Mouse (Mus musculus) erythroblast, embryonic 14.5 days (primary cell): Measurements from ENCODE around the gene Dennd1a. TPM values are rescaled to one million over a fixed set of nuclear protein-coding genes. Genes with fewer than 3 reads are reported as not detected.

Source experiments
- H3K27me3 ChIP-seq: 2 replicates; pipeline ENCODE4 v1.6.1; 2012; ENCODE audit warnings: inconsistent platforms; ENCODE audit not compliant: control insufficient read depth
- H3K36me3 ChIP-seq: 2 replicates; pipeline ENCODE4 v1.6.1; 2012; ENCODE audit warnings: mild to moderate bottlenecking, inconsistent platforms; ENCODE audit not compliant: control insufficient read depth
- H3K4me1 ChIP-seq: 2 replicates; pipeline ENCODE4 v1.6.1; 2012; ENCODE audit warnings: inconsistent platforms; ENCODE audit not compliant: control insufficient read depth
- H3K4me3 ChIP-seq: replicated peaks from 2 replicates; pipeline ENCODE3; 2012; ENCODE audit warnings: moderate library complexity, mild to moderate bottlenecking, inconsistent platforms
- H3K9me3 ChIP-seq: 2 replicates; pipeline ENCODE4 v1.6.1; 2012; ENCODE audit warnings: low read length, inconsistent platforms, mixed read lengths; ENCODE audit not compliant: control insufficient read depth
- GATA1 ChIP-seq: IDR thresholded peaks from 2 replicates; pipeline ENCODE4 v1.6.1; 2012; ENCODE audit warnings: low read length, inconsistent platforms, mixed read lengths
- TAL1 ChIP-seq: IDR thresholded peaks from 3 replicates; pipeline ENCODE4 v1.6.1; 2012; ENCODE audit warnings: low read length, inconsistent platforms, mixed read lengths
- polyA plus RNA-seq: library from polyadenylated mRNA; stranded (reverse); fragments of >175 nt; gene quantifications from 2 replicates; pipeline ENCODE4 v1.2.3, GENCODE M21; 2012

Gene Dennd1a
- polyA plus RNA-seq, 1 experiment, result 10.7 TPM

DNA sequence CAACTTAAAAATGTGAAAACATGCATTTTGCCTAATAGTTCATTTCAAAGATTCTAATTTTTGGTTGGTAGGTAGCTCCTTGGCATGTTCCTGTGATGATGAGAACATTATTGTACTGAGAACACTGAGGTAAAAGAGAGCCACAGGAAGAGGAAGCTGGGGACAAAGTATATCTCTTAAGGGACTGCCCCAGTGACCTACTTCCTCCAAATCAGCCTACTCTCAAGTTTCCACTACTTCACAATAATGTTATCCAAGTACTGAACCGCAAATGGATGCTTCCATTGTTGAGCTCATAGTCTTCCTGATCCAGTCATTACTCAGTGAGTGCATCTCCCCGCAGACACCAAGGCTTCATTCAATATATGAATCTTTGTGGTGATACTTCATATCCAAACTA, 75.8 kb downstream of the Dennd1a start:
- Histone ChIP-seq H3K9me3 (peaks cover 3% of the 10 kb centered on the region; the same call in 1 of the 2 replicates), H3K36me3 (peaks cover 5% of the 10 kb centered on the region), H3K4me1 (peaks cover 20% of the 10 kb centered on the region), H3K27me3 (no peaks in the 10 kb centered on the region), H3K4me3 (no peak overlapping the region)
- no peak for TF ChIP-seq TAL1
- no peak for TF ChIP-seq GATA1

DNA sequence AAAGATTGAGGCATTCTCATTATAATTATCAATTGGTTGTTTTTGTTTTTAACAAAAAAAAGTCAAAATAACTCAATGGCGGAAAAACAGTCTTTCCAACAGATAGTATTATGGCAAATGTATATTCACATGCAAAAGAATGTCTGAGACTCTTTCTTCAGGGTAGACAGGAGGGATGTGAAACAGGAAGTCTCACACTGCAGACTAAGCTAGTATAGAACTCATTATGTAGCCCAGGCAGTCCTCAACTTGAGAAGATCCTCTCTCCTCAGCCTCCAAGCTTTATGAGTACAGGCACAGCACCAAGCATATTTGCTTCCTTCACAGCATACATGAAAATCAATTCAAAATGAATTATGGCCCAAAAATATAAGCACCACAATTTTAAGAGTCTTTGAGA, 79.4 kb downstream of the Dennd1a start:
- Histone ChIP-seq H3K4me3 (no peak overlapping the region), H3K27me3 (no peaks in the 10 kb centered on the region), H3K4me1 (peaks cover 18% of the 10 kb centered on the region), H3K36me3 (peaks cover 5% of the 10 kb centered on the region), H3K9me3 (peaks cover 3% of the 10 kb centered on the region; the same call in 1 of the 2 replicates)
- no peak for TF ChIP-seq TAL1

DNA sequence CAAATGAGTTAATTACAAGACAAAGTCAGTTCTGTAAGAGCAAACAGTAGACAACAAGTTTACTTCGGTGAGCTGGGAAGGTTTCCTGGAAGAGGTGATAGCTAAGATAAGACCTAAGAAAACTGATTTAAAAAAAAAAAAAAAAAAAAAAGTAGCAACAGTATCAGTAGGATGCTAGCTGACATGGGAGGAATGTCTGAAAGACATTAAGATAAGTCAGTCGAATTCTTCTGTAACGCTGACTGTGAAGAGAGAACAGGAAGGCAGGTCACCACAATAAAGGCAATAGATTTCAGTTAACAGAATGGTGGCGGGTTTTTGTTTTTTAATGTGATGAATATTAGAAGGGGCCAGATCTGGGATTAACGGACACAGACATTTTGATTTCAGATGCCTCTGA, 81.9 kb downstream of the Dennd1a start:
- H3K4me1 ChIP-seq, result peaks cover 11% of the 10 kb centered on the region
- peaks cover 3% of the 10 kb centered on the region; the same call in 1 of the 2 replicates for H3K9me3 ChIP-seq
- H3K27me3 ChIP-seq, result no peaks in the 10 kb centered on the region
- no peak for TF ChIP-seq GATA1
- no peak for TF ChIP-seq TAL1
- no peak overlapping the region for H3K4me3 ChIP-seq
- H3K36me3 ChIP-seq, result peaks cover 9% of the 10 kb centered on the region

DNA sequence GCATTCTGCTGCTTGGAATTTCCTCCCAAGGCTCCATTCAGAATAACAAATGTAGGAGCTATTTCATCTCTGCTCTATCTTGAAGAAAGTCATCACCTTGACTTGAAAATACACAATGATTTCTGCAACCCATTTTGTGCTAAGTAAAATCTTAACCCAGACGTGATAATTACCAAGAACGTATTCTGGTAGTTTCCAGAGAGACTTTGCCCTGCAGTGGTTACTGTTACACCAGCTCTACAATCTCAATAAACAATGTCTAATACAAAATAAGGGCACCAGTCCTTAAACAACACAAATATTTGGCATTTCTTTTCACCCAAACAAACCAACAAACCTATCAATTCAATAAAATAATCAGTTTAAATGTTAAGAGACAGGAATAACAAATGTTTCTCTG, 82.5 kb downstream of the Dennd1a start:
- peaks cover 3% of the 10 kb centered on the region; the same call in 1 of the 2 replicates for H3K9me3 ChIP-seq
- no peak for TF ChIP-seq TAL1
- TF ChIP-seq GATA1, result no peak
- peaks cover 9% of the 10 kb centered on the region for H3K36me3 ChIP-seq
- H3K27me3 ChIP-seq, result no peaks in the 10 kb centered on the region
- no peak overlapping the region for H3K4me3 ChIP-seq
- peaks cover 11% of the 10 kb centered on the region for H3K4me1 ChIP-seq

DNA sequence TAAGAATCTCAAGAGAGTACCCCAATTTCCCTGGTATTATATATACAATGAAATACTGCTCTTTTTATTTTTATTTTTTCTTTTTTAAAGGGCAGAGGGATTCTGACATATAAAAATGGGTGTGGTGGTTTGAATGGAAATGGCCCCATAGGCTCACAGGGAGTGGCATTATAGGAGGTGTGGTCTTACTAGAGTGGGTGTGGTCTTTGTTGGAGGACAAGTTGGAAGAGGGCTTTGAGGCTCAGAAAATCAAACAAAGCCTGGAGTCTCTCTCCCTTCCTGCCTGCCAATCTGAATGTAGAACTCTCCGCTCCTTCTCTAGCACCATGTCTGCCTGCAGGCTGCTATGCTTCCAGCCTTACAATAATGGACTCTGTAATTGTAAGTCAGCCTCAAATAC, 89.1 kb downstream of the Dennd1a start:
- Histone ChIP-seq H3K4me3 (no peak overlapping the region), H3K36me3 (peaks cover 9% of the 10 kb centered on the region), H3K4me1 (peaks cover 55% of the 10 kb centered on the region), H3K27me3 (no peaks in the 10 kb centered on the region), H3K9me3 (no peaks in the 10 kb centered on the region)
- TF ChIP-seq GATA1, result no peak
- TF ChIP-seq TAL1, result no peak

DNA sequence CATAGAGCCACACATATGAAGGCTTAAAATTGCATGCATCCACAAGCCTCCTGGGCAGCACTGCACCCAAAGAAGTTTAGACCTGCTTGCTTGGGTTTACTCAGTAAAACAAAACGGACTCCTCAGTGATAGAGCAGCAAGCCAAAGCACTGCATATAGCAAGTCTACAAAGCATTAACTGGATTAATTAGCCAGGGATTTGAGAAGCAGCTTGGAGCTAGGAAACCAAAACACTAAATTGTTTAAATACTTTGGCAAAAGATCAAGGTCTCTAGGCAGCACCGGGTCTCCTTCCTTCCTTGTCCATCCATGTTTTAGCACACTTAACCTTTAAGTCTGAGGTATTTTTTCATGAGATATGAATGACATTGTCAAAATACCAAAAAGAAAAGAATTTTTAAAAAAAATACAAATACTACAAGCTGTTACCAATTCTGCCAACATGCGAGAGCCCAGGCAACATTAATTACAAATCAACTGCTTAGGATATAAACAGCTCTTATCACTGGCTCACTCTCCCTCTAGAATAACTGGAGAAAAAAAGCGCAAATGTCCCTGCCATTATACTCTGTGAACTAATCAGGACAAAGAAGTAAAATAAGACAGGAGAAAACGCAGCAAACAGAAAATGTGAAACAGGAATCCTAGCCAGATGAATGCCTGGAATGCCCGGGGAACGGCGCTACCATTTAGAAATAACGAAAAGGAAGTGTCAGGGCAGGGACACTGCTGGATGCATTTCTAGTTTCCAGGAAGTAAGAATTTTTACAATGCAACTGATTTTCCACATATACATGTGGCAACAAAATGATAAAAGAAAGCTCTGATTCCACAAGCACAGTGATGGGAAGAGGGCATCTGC, 90.8 kb downstream of the Dennd1a start:
- no peak overlapping the region for H3K4me3 ChIP-seq
- H3K4me1 ChIP-seq, result peaks cover 72% of the 10 kb centered on the region
- TF ChIP-seq TAL1 (no peak), GATA1 (no peak)
- H3K27me3 ChIP-seq, result no peaks in the 10 kb centered on the region
- H3K36me3 ChIP-seq, result peaks cover 9% of the 10 kb centered on the region
- no peaks in the 10 kb centered on the region for H3K9me3 ChIP-seq

DNA sequence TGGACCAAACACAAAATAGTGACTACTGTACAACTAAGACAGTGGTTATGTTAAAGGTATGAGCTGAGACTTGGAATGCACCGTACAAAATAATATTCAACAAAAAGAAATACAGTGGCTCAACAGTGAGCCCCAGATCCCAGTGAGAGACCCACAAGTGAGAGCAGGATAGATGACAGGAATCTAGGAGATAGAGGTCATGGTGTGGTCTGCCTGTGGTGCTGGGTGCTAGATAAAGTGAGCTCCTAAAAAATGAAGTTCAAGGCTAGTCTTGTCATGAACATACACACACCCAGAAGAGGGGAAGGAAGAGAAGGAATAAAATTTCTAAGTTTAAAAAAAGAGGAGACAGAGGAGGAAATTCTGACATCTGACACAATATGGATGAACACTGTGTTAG, 95.2 kb downstream of the Dennd1a start:
- Histone ChIP-seq H3K4me1 (peaks cover 89% of the 10 kb centered on the region), H3K36me3 (peaks cover 10% of the 10 kb centered on the region), H3K4me3 (peak overlapping the region; percentile 64), H3K9me3 (no peaks in the 10 kb centered on the region), H3K27me3 (no peaks in the 10 kb centered on the region)
- no peak for TF ChIP-seq TAL1
- TF ChIP-seq GATA1, result no peak

DNA sequence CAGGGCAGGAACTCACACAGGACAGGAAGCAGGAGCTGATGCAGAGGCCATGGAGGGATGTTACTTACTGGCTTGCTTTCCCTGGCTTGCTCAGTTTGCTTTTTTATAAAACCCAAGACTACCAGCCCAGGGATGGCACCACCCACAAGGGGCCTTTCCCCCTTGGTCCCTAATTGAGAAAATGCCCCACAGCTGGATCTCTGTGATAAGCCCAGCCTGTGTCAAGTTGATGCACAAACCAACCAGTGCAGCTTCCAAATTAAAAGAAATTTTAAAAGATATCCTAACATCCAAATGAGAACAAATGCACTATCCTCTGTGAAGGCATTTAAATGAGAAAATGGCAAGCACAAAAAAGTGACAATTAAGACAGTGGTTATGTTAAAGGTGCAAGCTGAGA, 95.6 kb downstream of the Dennd1a start:
- Histone ChIP-seq H3K36me3 (peaks cover 12% of the 10 kb centered on the region), H3K27me3 (no peaks in the 10 kb centered on the region), H3K9me3 (no peaks in the 10 kb centered on the region), H3K4me1 (peaks cover 89% of the 10 kb centered on the region), H3K4me3 (peak overlapping the region; percentile 64)
- peak; percentile 74 for TF ChIP-seq TAL1
- TF ChIP-seq GATA1, result peak; percentile 40; the same call in 1 of the 2 replicates

DNA sequence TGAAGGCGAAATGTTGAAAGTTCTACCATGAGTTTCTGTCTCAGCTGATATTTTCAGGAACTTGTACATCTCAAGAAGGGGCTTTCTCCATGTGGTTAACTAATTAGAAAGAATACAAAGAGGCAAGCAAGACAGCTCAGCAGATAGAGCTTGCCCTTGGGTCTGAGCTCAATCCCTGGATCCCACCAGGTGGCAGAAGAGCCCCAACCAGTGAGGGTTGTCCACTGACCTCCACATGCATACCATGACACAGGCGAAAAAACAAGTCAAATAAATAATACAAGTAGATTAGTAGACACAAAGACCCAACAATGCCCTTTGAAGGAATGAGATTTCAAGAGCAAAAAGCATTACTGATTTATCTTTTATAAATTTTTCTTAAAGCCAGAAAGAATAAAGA, 100.8 kb downstream of the Dennd1a start:
- Histone ChIP-seq H3K36me3 (peaks cover 35% of the 10 kb centered on the region), H3K9me3 (no peaks in the 10 kb centered on the region), H3K4me3 (no peak overlapping the region), H3K4me1 (peaks cover 81% of the 10 kb centered on the region), H3K27me3 (no peaks in the 10 kb centered on the region)
- TF ChIP-seq GATA1 (no peak), TAL1 (no peak)
